Mouse (Mus musculus): ENCODE data around the gene Atp6v1g3. TPM values are rescaled to one million over a fixed set of nuclear protein-coding genes. Genes with fewer than 3 reads are reported as not detected.

The Atp6v1g3 gene
- total RNA-seq (2021), result not detected

DNA sequence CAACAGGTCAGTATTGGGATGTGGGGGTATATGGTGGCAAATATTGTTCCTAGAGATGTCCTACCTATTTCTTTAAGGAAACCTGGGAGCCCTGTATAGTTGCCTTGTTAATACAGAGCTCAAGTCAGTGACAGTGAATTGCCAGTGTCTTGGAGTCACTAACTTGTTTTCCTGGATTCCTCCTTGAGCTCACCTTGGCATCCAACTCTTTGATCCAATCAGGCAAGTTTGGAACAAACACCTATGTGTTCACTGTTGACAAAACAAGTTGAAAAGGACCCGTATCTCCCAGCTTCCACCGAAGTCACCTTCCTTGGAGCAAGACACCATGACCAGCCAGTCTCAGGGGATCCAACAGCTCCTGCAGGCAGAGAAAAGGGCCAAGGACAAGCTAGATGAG lies at the start of gene Atp6v1g3:
Gene Atp6v1g3, plus strand, starts transcription at position 301 of the 400 bp plus-strand sequence.
- intact Hi-C loops (cut with DNase I), result no loop called here
- DNase-seq, result no peak

DNA sequence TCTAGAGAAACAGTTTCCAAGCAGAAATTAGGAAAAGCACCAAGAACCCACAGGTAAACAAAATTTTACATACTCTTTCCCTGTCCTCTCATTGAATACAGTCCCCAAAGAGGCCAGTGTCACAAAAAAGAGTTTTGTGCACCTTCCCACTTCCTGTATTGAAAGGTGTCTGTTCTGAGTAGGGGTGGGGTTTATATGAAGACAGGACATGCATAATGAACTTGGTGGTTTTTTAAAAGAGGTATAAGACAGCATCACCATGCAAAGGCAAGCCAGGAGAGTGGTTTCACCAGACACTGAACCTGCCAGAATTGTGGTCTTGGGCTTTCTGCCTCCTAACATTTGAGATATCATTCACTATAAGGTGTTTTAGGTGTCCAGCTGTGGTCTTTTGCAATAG lies 40.5 kb upstream of the Atp6v1g3 start:
- intact Hi-C loops (cut with DNase I), result no loop called here
- DNase-seq, result no peak

DNA sequence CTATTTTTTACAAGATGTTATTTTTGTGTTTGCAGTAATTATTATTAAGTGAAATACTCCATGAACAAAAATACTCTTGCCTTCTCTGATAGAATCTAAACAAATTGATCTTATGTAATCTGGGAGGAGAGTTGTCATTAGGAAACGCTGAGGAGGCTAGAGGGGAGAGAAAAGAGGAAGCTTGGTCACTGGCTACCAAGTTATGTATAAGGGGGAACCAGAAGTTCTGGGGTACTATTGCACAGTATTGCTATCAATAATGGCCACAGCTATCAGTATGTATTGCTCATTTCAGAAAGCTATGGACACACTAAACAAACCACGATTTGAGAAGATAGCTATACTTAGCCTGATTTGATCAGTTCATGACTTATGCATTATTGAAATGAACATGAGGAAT lies 36.3 kb upstream of the Atp6v1g3 start:
- DNase-seq, result no peak
- intact Hi-C loops (cut with DNase I), result no loop called here

DNA sequence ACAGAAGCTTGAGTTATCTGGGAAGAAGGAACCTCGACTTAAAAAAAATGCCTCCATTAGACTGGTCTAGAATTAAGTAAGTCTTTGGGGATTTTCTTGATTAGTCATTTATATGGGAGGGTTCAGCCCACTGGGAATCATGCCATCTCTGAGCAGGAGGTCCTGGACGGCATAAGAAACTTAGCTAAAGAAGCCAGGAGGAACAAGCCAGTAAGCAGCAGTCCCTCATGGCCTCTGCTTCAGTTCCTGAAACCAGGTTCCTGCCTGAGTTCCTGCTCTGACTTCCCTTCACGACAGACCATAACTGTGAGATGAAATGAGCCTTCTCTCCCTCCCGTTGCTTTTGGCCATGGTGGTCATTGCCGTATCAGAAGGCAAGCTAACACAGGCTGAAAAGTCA lies 29.6 kb upstream of the Atp6v1g3 start:
- peak; percentile 34 for DNase-seq
- intact Hi-C loops (cut with DNase I), result no loop called here

DNA sequence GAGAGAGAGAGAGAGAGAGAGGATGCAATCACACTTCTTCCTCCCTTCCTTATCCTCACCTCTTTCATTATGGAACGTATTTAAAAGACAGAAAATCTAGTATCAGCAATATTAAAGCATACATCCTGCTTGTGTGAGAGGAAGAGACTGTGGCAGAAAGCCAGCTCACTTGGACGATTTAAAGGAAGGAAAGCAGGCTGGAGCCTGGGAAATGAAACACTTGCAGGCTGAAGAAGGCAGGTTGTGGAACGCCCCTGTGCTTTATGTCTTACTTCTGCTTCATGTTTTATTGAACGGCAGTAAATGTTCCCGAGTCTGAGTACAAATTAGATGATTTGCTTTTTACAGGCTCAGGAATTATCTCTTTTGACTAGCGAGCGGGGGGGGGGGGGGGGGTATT lies 29.1 kb upstream of the Atp6v1g3 start:
- peak; percentile 42 to 45 for DNase-seq
- intact Hi-C loops (cut with DNase I), result no loop called here

DNA sequence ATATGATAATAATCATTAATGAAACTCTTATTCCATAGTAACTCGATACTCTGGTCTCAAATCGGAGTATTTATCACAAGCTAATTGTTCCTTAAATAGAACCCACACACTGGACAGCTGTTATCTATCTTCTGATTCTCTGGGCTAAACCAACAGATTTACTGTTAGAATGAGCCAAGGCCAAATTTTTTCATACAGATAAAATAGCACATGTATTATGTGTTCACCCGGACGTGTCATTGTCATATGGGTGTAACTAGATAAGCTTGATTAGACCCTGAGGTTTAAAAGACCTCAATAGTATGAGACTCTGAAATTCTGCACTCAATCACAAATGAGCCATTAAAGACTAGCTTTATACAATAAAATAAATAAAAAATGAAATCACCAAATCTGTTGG lies 28.4 kb upstream of the Atp6v1g3 start:
- DNase-seq, result peak in 1 of 2 experiments; percentile 7
- intact Hi-C loops (cut with DNase I), result no loop called here

DNA sequence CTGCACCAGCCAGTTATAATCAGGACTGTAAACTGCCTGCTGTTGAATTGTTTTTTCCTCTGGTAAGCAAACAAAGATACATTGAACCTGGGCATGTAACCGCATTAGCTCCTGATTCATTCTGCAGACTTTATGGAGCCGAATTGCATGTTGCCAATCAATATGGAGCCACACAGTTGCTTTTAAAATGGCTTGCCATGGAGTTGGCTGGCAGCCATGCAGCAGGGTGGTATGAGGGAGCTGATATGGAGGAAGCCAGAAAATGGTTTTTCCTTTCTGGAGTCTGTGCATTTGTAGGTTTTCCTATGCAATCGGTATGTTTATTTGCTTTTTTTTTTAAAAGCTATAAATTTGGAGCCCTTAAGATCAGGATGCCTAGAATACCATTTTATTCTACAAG lies 28.0 kb upstream of the Atp6v1g3 start:
- DNase-seq, result peak; percentile 5 to 7
- intact Hi-C loops (cut with DNase I), result no loop called here

DNA sequence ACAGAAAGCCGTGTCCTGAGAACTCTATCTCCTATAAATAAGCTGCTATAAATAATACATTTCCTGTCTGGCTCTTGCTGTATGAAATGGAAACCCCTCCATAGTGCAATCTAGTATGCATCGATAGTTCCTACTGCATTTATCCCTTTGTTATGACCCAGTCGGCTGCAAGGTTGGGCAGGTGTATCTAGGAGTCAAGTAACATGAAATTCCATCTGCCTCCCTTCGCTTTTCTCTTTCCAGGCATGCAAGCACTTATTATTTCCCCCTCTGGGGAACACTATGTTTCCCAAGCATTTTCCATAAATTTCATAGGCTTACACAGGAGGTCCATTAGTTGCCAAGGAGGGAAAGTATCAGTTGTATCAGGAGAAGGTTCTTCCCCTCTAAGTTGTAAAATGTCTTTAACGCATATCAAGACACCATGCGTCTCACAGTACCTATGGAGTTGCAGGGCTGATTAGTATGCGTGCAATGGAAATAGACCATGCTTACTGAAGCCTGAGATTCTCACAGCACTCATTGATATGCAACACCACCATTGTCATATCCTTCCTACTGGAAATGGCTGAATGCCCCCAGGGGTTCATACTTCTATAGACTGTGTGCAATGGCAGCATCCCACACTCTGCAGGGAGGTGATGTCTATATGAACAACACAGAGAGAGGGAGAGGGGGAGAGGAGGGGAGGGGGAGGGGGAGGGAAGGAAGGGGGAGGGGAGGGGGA lies 26.9 kb upstream of the Atp6v1g3 start:
- intact Hi-C loops (cut with DNase I), result no loop called here

DNA sequence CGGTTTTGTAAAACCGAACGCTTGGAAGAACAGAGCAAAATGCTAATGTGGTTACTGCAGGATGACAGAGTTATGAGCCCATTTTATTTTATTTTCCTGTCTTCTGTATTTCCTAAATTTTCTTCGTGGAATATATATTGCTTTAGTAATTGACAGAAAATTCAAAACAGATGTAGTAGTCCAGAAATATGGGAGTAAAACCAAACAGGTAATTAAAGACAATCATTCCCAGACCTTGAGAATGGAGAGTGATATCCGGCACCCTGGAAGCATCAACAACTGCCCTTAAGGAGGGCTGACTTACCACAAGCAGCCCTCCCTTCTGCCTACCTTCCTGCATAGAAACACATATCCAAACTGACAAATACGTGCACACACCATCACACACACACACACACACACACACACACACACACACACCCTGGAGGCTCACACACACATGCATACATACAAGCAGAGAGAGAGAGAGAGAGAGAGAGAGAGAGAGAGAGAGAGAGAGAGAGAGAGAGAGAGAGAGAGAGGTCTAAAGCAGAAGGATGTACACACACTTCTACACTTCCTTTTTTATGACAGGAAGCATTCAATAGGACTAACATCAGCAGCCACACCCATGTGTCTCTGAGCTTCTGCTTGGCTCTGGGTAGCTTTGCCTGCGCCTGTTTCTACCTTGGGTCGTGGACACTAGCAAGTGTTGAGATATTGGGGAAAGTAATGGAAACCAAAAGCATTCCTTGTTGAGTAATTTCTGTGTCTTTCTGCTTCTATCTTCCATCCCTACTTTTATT lies 25.6 kb upstream of the Atp6v1g3 start:
- no peak for DNase-seq
- intact Hi-C loops (cut with DNase I), result no loop called here

More for the DNA sequence above, 26.9 kb upstream of the Atp6v1g3 start:
- DNase-seq, result no peak

DNA sequence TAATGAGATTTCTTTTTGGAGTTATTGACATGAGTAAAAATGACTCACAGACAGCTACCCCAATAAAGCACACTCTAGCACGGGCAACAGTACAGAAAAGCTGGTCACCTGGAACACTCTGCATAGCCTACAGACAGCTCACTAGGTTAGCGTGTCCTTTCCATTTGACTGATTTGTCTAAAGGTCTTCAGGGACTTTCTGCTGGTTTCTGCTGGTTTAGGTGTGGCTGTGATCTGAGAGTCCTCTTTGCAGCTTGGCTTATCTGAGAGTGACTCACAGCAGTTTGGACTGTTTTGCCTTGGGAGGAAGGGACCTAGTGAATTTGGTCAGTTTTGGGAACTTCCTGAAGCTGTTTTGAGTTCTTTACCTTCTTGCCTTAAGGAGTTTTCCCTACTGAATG lies 24.8 kb upstream of the Atp6v1g3 start:
- no peak for DNase-seq
- intact Hi-C loops (cut with DNase I), result no loop called here

DNA sequence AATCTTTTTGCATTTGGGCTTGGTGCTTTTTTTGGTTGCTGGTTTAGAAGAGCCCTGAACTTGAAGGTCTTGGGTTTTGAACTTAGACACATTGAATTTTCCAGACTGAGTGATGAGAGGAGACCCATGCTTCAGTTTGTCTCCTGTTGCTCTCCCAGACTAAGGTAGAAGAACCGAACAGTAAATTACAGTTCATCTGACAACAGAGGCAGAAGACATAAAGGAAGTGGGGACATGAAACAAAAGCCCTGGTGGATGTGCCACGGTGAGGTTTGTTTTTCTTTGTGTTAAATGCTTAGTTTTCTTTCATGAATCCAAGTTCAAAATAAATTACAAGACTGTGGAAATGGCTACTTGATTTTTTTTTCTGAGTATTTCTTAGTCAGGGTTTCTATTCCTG lies 22.6 kb upstream of the Atp6v1g3 start:
- intact Hi-C loops (cut with DNase I), result no loop called here
- no peak for DNase-seq

DNA sequence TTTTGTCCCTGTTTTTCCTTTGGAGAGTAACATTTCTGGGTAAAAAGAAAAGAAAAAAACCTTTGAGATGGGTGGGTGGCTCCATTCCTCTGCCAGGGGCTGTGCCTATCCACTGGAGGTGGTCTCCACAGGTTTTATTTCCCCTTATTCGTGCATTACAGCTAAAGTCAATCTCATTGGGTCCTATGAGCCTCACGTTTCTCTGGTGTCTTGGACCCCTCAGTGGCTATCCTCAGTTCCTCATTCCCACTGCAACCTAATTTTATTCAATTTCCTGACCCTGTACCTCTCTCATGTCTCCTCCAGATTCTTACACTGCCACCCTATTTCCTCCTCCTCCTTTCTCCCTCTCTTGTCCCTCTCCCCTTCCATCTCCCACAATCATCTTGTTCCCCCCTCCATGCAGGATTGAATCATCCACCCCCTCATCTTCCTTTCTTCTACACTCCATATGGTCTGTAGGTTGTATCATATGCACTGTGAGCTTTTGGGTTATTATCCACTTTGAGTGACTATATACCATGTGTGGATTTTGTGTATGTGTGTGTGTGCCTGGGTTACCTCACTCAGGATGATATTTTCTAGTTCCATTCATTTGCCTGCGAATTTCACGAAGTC lies 17.3 kb upstream of the Atp6v1g3 start:
- intact Hi-C loops (cut with DNase I), result no loop called here
- DNase-seq, result no peak

DNA sequence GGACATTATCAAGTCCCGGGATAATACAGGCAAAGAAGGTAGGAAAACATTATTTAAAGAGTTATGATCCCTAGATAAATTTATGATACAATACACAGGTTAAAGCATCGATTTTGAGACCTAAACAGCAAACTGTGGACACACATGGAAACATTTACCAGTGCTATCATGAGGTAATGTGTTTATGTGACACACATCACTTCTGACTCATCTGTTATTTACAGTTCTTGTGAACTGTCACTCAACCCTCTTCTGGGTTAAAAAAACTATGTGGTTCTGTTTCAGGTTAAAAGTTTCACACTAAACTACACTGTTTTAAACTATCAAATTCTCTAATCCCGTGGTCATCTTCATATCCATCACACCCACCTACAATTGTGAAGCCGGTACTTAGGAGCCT lies 14.8 kb upstream of the Atp6v1g3 start:
- intact Hi-C loops (cut with DNase I), result no loop called here
- no peak for DNase-seq

DNA sequence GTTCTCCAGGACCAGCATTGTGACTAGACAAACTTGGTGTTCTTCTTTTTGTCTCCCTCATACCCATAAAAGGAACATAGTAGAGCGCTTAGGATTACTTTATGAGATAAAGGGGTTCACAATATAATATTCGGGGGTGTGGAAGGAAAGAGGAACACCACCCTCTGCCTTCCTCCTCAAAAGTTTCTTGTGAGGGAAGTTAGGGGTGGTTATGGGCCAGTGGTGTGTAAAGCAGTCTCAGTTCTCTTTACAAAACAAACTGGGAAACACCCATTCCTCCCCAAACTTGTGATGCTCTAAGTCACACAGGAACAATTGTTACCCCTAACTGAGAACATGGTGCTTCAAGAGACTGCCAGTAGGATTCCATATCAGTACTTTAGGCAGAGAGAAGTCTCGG lies 12.0 kb upstream of the Atp6v1g3 start:
- intact Hi-C loops (cut with DNase I), result no loop called here
- no peak for DNase-seq

DNA sequence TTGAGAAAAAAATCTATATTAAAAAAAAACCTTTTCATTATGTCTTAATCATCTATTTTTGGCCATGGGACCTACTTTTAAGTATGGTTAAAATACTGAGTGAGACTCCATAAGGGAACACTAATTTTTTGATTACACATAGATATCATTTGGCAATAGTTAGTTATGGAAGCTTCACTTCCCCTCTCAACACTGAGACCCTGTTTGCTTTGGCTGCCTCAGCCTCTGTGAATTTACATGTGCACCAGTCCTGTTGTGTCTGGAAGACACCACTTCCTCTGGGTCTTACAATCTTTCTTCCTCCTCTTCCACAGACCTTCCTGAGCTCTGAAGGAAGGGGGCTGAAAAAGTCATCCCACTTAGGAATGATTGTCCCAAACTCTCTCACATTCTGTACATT lies 11.1 kb upstream of the Atp6v1g3 start:
- no peak for DNase-seq
- intact Hi-C loops (cut with DNase I), result no loop called here

DNA sequence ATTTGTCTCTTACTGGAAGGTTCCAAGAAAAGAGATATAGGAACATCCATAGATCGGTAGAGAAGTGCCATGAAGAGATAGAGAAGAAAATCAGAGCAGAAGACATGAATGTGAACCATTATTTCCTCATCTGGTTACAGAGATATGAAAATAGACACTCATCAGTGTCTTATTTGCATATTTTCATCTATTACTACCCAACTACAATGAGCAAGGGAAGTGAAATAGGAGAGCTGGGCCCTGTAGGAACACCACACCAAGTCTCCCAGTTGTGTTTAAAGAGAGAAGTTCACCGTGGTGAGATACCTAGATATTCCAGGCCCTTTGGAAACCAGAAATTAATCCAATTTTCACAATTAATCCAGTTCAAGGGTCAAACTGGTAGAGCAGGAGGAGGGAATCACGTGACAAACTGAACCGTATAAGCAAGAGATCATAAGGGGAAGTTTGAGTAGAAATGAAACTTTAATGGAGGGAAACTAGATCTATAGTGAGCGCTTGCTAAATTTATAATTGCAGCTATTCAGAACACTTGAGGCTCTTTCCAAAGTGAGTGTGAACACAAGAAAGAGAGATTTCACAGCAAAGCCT lies 6.0 kb upstream of the Atp6v1g3 start:
- intact Hi-C loops (cut with DNase I), result no loop called here
- no peak for DNase-seq

DNA sequence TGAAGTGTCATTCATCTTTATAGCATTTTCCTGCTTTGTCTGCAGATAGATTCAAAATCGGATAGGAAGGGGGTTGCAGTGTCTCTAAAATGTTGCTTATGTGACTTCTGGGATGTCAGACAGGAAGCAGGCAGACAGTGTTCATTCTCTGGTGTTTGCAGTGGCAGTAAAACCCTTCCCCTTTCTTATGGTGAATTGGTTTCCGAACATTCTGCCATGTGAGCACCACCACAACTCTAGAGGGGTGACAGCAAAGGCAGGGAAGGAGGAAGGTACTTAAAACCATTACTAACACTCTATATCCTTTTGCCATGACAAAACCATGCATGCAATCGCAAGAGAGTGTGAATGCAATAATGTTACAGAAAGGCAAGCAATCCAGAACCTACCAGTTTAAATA lies 1.4 kb downstream of the Atp6v1g3 start:
- intact Hi-C loops (cut with DNase I), result no loop called here
- no peak for DNase-seq

DNA sequence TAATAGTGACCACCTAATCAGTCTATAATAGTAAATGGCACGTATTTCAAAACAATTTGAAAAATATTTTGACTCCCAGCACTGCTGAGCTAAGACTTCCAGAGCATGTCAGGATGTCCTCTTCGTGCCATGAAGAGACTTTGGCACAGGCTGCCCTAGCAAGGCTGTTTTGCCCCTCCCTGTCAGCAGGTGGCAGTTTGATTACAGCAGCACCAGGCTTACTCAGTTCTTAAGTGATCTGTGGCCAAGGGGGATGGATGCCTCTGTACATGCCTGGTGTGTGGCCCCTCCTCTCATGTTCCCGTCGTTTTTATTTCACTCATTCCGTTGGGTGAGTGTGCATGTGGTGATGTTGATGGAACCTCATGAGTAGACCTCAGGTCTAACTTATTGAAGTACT lies 2.3 kb downstream of the Atp6v1g3 start:
- intact Hi-C loops (cut with DNase I), result no loop called here
- DNase-seq, result peak in 1 of 2 experiments; percentile 7

DNA sequence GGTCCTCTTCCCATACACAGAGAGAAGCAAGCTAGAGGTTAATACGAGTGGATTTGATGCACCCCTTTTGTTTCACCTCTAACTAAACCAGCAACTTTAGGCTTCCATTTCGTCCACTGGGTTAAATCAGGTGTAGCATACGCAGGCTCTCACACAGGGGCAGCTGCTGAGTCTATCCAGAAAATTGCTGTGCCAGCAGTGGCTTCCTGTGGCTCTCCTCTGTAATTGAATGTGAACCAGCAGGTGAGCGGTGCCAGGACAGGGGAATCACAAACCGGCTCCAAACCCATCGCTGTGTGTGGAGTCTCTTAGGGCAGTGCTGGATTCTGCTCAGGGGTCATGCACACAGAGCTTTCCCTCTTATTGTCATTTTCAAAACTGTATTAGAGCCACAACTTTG lies 7.6 kb downstream of the Atp6v1g3 start:
- DNase-seq, result no peak
- intact Hi-C loops (cut with DNase I), result no loop called here

DNA sequence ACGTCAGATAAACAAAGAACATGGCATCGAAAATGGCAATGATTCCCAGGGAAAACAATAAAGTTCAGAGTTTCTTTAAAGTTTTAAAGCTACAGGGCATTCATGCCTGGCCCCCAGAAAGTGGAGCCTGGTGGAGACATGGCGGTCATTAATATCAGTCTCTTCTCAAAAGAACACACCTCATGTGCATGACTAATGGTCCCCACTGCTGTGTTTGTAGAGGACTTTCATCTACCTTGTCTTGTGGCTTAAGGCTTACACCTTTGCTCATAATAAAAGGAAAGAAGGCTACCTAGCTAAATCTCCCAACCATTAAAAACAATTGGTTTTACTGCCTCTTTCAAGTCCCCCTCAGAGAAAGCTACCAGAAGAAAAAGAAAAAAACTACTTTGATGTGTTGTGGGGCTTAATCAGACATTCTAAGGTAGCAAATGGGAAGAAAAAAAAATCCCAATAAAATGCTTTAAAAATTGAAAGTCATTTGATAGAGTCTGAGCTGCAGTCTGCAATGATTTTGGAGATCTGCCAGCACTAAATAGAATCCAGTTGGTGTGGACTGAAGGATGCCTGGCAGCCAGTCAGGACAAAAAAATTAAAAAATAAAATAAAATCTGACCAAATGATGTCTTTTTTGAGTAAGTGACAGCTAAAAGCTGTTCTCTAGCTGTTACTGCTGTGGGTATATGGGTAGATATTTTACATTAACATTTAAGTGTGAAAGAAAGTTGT lies 9.0 kb downstream of the Atp6v1g3 start:
- DNase-seq, result peak; percentile 21
- intact Hi-C loops (cut with DNase I), result no loop called here

DNA sequence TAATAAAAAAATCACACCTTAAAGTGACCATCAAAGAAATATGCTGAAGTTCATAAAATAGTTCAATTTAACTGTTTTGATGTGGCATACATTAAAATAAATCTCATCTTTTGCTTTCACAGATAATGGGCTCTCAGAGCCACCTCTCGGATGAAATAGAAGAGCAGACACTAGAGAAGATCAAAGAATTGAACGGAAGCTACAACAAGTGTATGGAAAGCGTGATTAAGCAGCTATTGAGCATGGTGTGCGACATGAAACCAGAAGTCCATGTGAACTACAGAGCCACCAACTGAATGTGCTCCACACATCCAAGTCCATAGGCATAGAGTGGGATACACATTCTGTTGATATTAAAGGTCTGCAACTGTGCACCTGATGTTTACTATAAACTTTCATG lies 14.1 kb downstream of the Atp6v1g3 start:
- intact Hi-C loops (cut with DNase I), result no loop called here
- DNase-seq, result no peak

Measured in heart, postnatal 10 days (tissue).